ENCODE assay signal across 8 mouse cellular contexts in the genomic region with DNA sequence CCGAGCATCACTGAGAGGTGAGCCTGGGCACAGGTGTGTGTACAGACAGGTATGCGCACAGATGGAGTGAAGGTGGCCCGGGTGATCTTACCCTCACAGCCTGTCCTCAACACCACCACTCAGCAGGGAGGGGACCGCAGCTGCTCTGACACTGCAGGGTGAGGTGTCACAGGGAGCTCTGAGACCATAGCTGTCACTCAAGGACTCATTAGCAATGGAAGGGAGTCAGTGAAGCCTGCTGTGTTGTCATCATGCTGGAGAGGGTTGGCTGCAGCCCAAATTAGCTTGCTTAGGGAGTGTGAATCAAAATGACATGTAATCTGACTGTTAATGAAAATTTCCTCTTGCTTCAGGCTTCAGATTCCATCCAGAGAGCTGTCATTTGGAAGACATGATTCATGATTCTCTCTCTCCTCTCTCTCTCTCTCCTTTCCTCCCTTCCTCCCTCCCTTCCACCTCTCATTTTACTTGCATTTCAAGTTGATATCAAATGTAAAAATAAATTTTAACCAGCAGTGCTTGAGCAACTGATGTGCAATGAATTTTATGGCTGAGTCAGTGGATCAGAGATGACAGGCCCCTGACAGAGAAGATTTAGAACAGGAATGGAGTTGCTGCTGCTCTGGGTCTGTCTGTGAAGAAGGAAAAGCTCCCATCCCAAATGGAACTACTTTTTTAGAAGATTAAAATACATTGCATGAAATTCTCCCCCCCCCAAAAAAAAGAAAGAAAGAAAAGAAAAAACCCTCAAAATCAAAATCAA.
A peak's percentile ranks its signal among the peaks of the same experiment; 100 is the strongest.
DNase-seq lines count a peak whose midpoint lies in the region; ATAC-seq and TF ChIP-seq lines count a peak whose summit lies in the region.

No protein-coding gene starts in this region.

- WGBS in hindbrain, embryonic 16.5 days, result 16% methylated on average over 4 of the region's 4 CpGs
- 42% methylated on average over 4 of the region's 4 CpGs for WGBS in neural tube, embryonic 12.5 days
- WGBS in stomach, postnatal 0 days, result 37% methylated on average over 4 of the region's 4 CpGs

- no peak overlapping the region; the same call in 1 of the 2 replicates for H3K4me2 ChIP-seq in hindbrain, embryonic 16.5 days (ENCODE audit: low read length)
- no peak overlapping the region for H3K4me2 ChIP-seq in neural tube, embryonic 12.5 days (replicated peaks)
- no peak overlapping the region for H3K4me2 ChIP-seq in stomach, postnatal 0 days (replicated peaks; ENCODE audit: low read depth)

- TF ChIP-seq EP300 in stomach, postnatal 0 days (optimal IDR thresholded peaks at IDR 0.05), result no peak

- no peak for TF ChIP-seq CTCF in stomach, postnatal 0 days (IDR thresholded peaks at IDR 0.05; ENCODE audit: low read depth)

- no peaks in the 10 kb centered on the region for H3K36me3 ChIP-seq in hindbrain, embryonic 16.5 days (ENCODE audit: control insufficient read depth, insufficient read depth, low read length)
- H3K36me3 ChIP-seq in neural tube, embryonic 12.5 days, result no peaks in the 10 kb centered on the region
- no peaks in the 10 kb centered on the region for H3K36me3 ChIP-seq in stomach, postnatal 0 days (ENCODE audit: control insufficient read depth, insufficient read depth, low read length)

- 0 out of 2 replicates have a peak overlapping the region, but pooled peaks have one; percentile 64 for H3K27ac ChIP-seq in hindbrain, embryonic 16.5 days (ENCODE audit: low read depth, low read length)
- H3K27ac ChIP-seq in neural tube, embryonic 12.5 days, result no peak overlapping the region
- no peak overlapping the region for H3K27ac ChIP-seq in stomach, postnatal 0 days (replicated peaks)

- peak; percentile 59 for DNase-seq in kidney, postnatal 10 days
- no peak for DNase-seq in kidney, postnatal 25 days
- DNase-seq in cerebellum, postnatal 14 days, result peak; percentile 74 to 82
- no peak for DNase-seq in spleen, postnatal 10 days (ENCODE audit: low spot score in 2 of 2)
- DNase-seq in stomach, postnatal 0 days (ENCODE audit: low spot score), result no peak

- no peak overlapping the region for H3K4me3 ChIP-seq in hindbrain, embryonic 16.5 days (ENCODE audit: low read length)
- H3K4me3 ChIP-seq in neural tube, embryonic 12.5 days, result no peak overlapping the region
- H3K4me3 ChIP-seq in stomach, postnatal 0 days (ENCODE audit: low read depth, low read length), result no peak overlapping the region

- H3K27me3 ChIP-seq in hindbrain, embryonic 16.5 days (replicated peaks; ENCODE audit: control insufficient read depth, insufficient read depth, low read length), result no peaks in the 10 kb centered on the region
- no peaks in the 10 kb centered on the region for H3K27me3 ChIP-seq in neural tube, embryonic 12.5 days (replicated peaks)
- no peaks in the 10 kb centered on the region for H3K27me3 ChIP-seq in stomach, postnatal 0 days (ENCODE audit: control insufficient read depth, insufficient read depth, low read length)

- H3K4me1 ChIP-seq in hindbrain, embryonic 16.5 days (ENCODE audit: control insufficient read depth, insufficient read depth, low read depth, low read length), result peaks cover 4% of the 10 kb centered on the region
- H3K4me1 ChIP-seq in neural tube, embryonic 12.5 days, result peaks cover 8% of the 10 kb centered on the region; the same call in 1 of the 2 replicates
- H3K4me1 ChIP-seq in stomach, postnatal 0 days (replicated peaks; ENCODE audit: control insufficient read depth, insufficient read depth), result no peaks in the 10 kb centered on the region

- no peaks in the 10 kb centered on the region for H3K9me3 ChIP-seq in hindbrain, embryonic 16.5 days (ENCODE audit: control insufficient read depth, low read length)
- no peaks in the 10 kb centered on the region for H3K9me3 ChIP-seq in neural tube, embryonic 12.5 days
- no peaks in the 10 kb centered on the region for H3K9me3 ChIP-seq in stomach, postnatal 0 days (ENCODE audit: control insufficient read depth, low read length)

- H3K9ac ChIP-seq in hindbrain, embryonic 16.5 days (ENCODE audit: low read depth, low read length), result no peak overlapping the region; the same call in 1 of the 2 replicates
- H3K9ac ChIP-seq in neural tube, embryonic 12.5 days, result no peak overlapping the region
- no peak overlapping the region for H3K9ac ChIP-seq in stomach, postnatal 0 days (ENCODE audit: low read length)

- ATAC-seq in hindbrain, embryonic 16.5 days, result peak; percentile 94
- peak; percentile 89 for ATAC-seq in neural tube, embryonic 12.5 days (ENCODE audit: low FRiP score, low read depth)
- no peak for ATAC-seq in erythroid progenitor cell, adult 5-6 weeks (replicated peaks; ENCODE audit: low FRiP score, poor library complexity, severe bottlenecking)
- ATAC-seq in stomach, postnatal 0 days (ENCODE audit: low FRiP score, low TSS enrichment), result no peak

Comparison
In these comparisons a context has a peak if more than half of its experiments do, and no peak if none do; other contexts are left out.
1. DNase-seq: peak in kidney, postnatal 10 days (single experiment) and cerebellum, postnatal 14 days (2 of 2); none in kidney, postnatal 25 days (0 of 2), spleen, postnatal 10 days (0 of 2) and stomach, postnatal 0 days (single experiment).
2. ATAC-seq: peak in hindbrain, embryonic 16.5 days (single experiment) and neural tube, embryonic 12.5 days (single experiment); none in erythroid progenitor cell, adult 5-6 weeks (single experiment) and stomach, postnatal 0 days (single experiment).